Mouse (Mus musculus): ENCODE results near the gene H2afx.

- TF ChIP-seq CTCF (IDR thresholded peaks at IDR 0.05; ENCODE audit: extremely low read depth, insufficient read depth, low read length) (no peak), POLR2A (IDR thresholded peaks at IDR 0.05; ENCODE audit: extremely low read depth, insufficient read depth, low read length) (no peak)
Observed at GRCm38 (mm10) chr9:44353142-44353541, 18.6 kb downstream of the H2afx start.

Data from cortical plate, adult 2 months (tissue).